Mouse (Mus musculus): ENCODE measurements around the gene Fars2. TPM values are rescaled to one million over a fixed set of nuclear protein-coding genes. Genes with fewer than 3 reads are reported as not detected.
"Not testable (repeated sequence)": the region's sequence is repeated elsewhere in the genome, so short reads cannot be mapped to it uniquely, and the experiment has no call there.

Fars2 gene
- polyA plus RNA-seq, 1 experiment from 2014 or later: 43.7 TPM

- no peak for DNase-seq (ENCODE audit: low spot score)
Measured at GRCm38 (mm10) chr13:36140247-36141016, 23.2 kb downstream of the Fars2 start.

- no peak for DNase-seq (ENCODE audit: low spot score)
Measured at GRCm38 (mm10) chr13:36145601-36146000, 28.4 kb downstream of the Fars2 start.

GRCm38 (mm10) chr13:36149175-36149939 lies 32.1 kb downstream of the Fars2 start:
- DNase-seq (ENCODE audit: low spot score): peak; percentile 64

GRCm38 (mm10) chr13:36150272-36150671 lies 33.1 kb downstream of the Fars2 start:
- DNase-seq (ENCODE audit: low spot score): peak; percentile 2

GRCm38 (mm10) chr13:36152728-36153498 lies 35.7 kb downstream of the Fars2 start:
- no peak for DNase-seq (ENCODE audit: low spot score)

- no peak for DNase-seq (ENCODE audit: low spot score)
Measured at GRCm38 (mm10) chr13:36156340-36156931, 39.2 kb downstream of the Fars2 start.

GRCm38 (mm10) chr13:36163411-36163810 lies 46.2 kb downstream of the Fars2 start:
- no peak for DNase-seq (ENCODE audit: low spot score)

GRCm38 (mm10) chr13:36163898-36164297 lies 46.7 kb downstream of the Fars2 start:
- no peak for DNase-seq (ENCODE audit: low spot score)

GRCm38 (mm10) chr13:36172981-36173380 lies 55.8 kb downstream of the Fars2 start:
- DNase-seq (ENCODE audit: low spot score): not testable (repeated sequence)

GRCm38 (mm10) chr13:36174101-36174500 lies 56.9 kb downstream of the Fars2 start:
- DNase-seq (ENCODE audit: low spot score): no peak

- no peak for DNase-seq (ENCODE audit: low spot score)
Measured at GRCm38 (mm10) chr13:36174772-36175171, 57.6 kb downstream of the Fars2 start.

- no peak for DNase-seq (ENCODE audit: low spot score)
Measured at GRCm38 (mm10) chr13:36181231-36181630, 64.0 kb downstream of the Fars2 start.

GRCm38 (mm10) chr13:36190577-36190976 lies 73.4 kb downstream of the Fars2 start:
- DNase-seq (ENCODE audit: low spot score): no peak

GRCm38 (mm10) chr13:36193484-36194113 lies 76.4 kb downstream of the Fars2 start:
- no peak for DNase-seq (ENCODE audit: low spot score)

- no peak for DNase-seq (ENCODE audit: low spot score)
Measured at GRCm38 (mm10) chr13:36199288-36199687, 82.1 kb downstream of the Fars2 start.

GRCm38 (mm10) chr13:36200453-36200852 lies 83.2 kb downstream of the Fars2 start:
- DNase-seq (ENCODE audit: low spot score): no peak

GRCm38 (mm10) chr13:36202496-36202895 lies 85.3 kb downstream of the Fars2 start:
- DNase-seq (ENCODE audit: low spot score): no peak

- no peak for DNase-seq (ENCODE audit: low spot score)
Measured at GRCm38 (mm10) chr13:36203014-36203413, 85.8 kb downstream of the Fars2 start.

GRCm38 (mm10) chr13:36204320-36204719 lies 87.1 kb downstream of the Fars2 start:
- no peak for DNase-seq (ENCODE audit: low spot score)

- DNase-seq (ENCODE audit: low spot score): no peak
Measured at GRCm38 (mm10) chr13:36210965-36211364, 93.8 kb downstream of the Fars2 start.

- DNase-seq (ENCODE audit: low spot score): no peak
Measured at GRCm38 (mm10) chr13:36214056-36214455, 96.8 kb downstream of the Fars2 start.

Measured in thymus, postnatal 0 days (tissue).